Mouse (Mus musculus): ENCODE data around the gene Ercc8.

- TF ChIP-seq CTCF (IDR thresholded peaks at IDR 0.05), result no peak
- no peak for TF ChIP-seq POLR2A (IDR thresholded peaks at IDR 0.05; ENCODE audit: insufficient read depth, low read depth, low read length)
These were observed 14.4 kb upstream of the Ercc8 start for GRCm38 (mm10) chr13:108144086-108144485.

Data from heart, adult 2 months (tissue).